Mouse (Mus musculus) erythroblast, embryonic 14.5 days (primary cell): ENCODE results near the gene Naa25.

Source experiments
- GATA1 ChIP-seq: IDR thresholded peaks from 2 replicates; pipeline ENCODE4 v1.6.1; 2012; ENCODE audit warnings: low read length, inconsistent platforms, mixed read lengths
- TAL1 ChIP-seq: IDR thresholded peaks from 3 replicates; pipeline ENCODE4 v1.6.1; 2012; ENCODE audit warnings: low read length, inconsistent platforms, mixed read lengths

- TF ChIP-seq TAL1 = no peak
- TF ChIP-seq GATA1 = no peak
These were observed 2.3 kb downstream of the Naa25 start for GRCm38 (mm10) chr5:121400064-121400463.
